Mouse (Mus musculus) heart, postnatal 36 days (tissue): ENCODE measurements around the gene Ppfia2. TPM values are rescaled to one million over a fixed set of nuclear protein-coding genes. Genes with fewer than 3 reads are reported as not detected.

Source experiments
- DNase-seq, 2 experiments: peaks; one replicate each; pipeline ENCODE4 v3.0.0; 2021 to 2022
- intact Hi-C: fragments of 180-260 bp; cut with DNase I; formaldehyde crosslinking; loops from one replicate; pipeline ENCODE4 v1.15.1; 2025
- total RNA-seq, 2 experiments: library from RNA; stranded (reverse); gene quantifications; 2 replicates each; pipeline ENCODE4 v1.2.3; 2021

The Ppfia2 gene
- total RNA-seq, 2 experiments from 2014 or later = 0.22 to 0.38 TPM

- intact Hi-C loops = no loop called here
- DNase-seq = no peak
Observed at GRCm38 (mm10) chr10:106633898-106634297, 163.8 kb downstream of the Ppfia2 start.

- no peak for DNase-seq
- intact Hi-C loops = no loop called here
Observed at GRCm38 (mm10) chr10:106652276-106652675, 182.1 kb downstream of the Ppfia2 start.

- no peak for DNase-seq
- intact Hi-C loops = no loop called here
Observed at GRCm38 (mm10) chr10:106665221-106665620, 195.1 kb downstream of the Ppfia2 start.

GRCm38 (mm10) chr10:106670170-106670569, 200.0 kb downstream of the Ppfia2 start:
- no peak for DNase-seq
- intact Hi-C loops = no loop called here

GRCm38 (mm10) chr10:106681395-106681794, 211.3 kb downstream of the Ppfia2 start:
- DNase-seq = no peak
- intact Hi-C loops = no loop called here

- intact Hi-C loops = no loop called here
Observed at GRCm38 (mm10) chr10:106685519-106685918, 215.4 kb downstream of the Ppfia2 start.

GRCm38 (mm10) chr10:106719936-106720335, 249.8 kb downstream of the Ppfia2 start:
- intact Hi-C loops = no loop called here
- no peak for DNase-seq

More at GRCm38 (mm10) chr10:106685519-106685918, 215.4 kb downstream of the Ppfia2 start:
- no peak for DNase-seq

- intact Hi-C loops = no loop called here
- DNase-seq = no peak
Observed at GRCm38 (mm10) chr10:106732265-106732664, 262.1 kb downstream of the Ppfia2 start.

GRCm38 (mm10) chr10:106736230-106737063, 266.3 kb downstream of the Ppfia2 start:
- intact Hi-C loops = no loop called here
- DNase-seq = no peak

GRCm38 (mm10) chr10:106738190-106738589, 268.1 kb downstream of the Ppfia2 start:
- no peak for DNase-seq
- intact Hi-C loops = no loop called here

- intact Hi-C loops = no loop called here
Observed at GRCm38 (mm10) chr10:106744966-106745365, 274.8 kb downstream of the Ppfia2 start.

GRCm38 (mm10) chr10:106761061-106761460, 290.9 kb downstream of the Ppfia2 start:
- intact Hi-C loops = no loop called here

More at GRCm38 (mm10) chr10:106744966-106745365, 274.8 kb downstream of the Ppfia2 start:
- DNase-seq = no peak

GRCm38 (mm10) chr10:106763785-106764184, 293.6 kb downstream of the Ppfia2 start:
- no peak for DNase-seq
- intact Hi-C loops = no loop called here

More at GRCm38 (mm10) chr10:106761061-106761460, 290.9 kb downstream of the Ppfia2 start:
- no peak for DNase-seq

- DNase-seq = no peak
- intact Hi-C loops = no loop called here
Observed at GRCm38 (mm10) chr10:106775571-106775970, 305.4 kb downstream of the Ppfia2 start.

GRCm38 (mm10) chr10:106815447-106815846, 345.3 kb downstream of the Ppfia2 start:
- intact Hi-C loops = no loop called here
- no peak for DNase-seq

GRCm38 (mm10) chr10:106818381-106818780, 348.2 kb downstream of the Ppfia2 start:
- DNase-seq = no peak
- intact Hi-C loops = no loop called here

GRCm38 (mm10) chr10:106824215-106824614, 354.1 kb downstream of the Ppfia2 start:
- intact Hi-C loops = no loop called here
- DNase-seq = no peak

- no peak for DNase-seq
- intact Hi-C loops = no loop called here
Observed at GRCm38 (mm10) chr10:106838476-106838875, 368.3 kb downstream of the Ppfia2 start.

GRCm38 (mm10) chr10:106858106-106858505, 388.0 kb downstream of the Ppfia2 start:
- no peak for DNase-seq
- intact Hi-C loops = no loop called here

GRCm38 (mm10) chr10:106870233-106870632, 400.1 kb downstream of the Ppfia2 start:
- DNase-seq = no peak
- intact Hi-C loops = no loop called here

- intact Hi-C loops = no loop called here
- DNase-seq = no peak
Observed at GRCm38 (mm10) chr10:106871847-106872246, 401.7 kb downstream of the Ppfia2 start.

- DNase-seq = no peak
- intact Hi-C loops = no loop called here
Observed at GRCm38 (mm10) chr10:106872714-106873113, 402.6 kb downstream of the Ppfia2 start.
